8 mouse cellular contexts compared by ENCODE assay signal in genomic region chr7:35584068-35584785, GRCm38 (mm10). TPM values are rescaled to one million over a fixed set of nuclear protein-coding genes. Genes with fewer than 3 reads are reported as not detected.
DNase-seq lines count a peak whose midpoint lies in the region; ATAC-seq and TF ChIP-seq lines count a peak whose summit lies in the region.

No protein-coding gene starts in this region.

- H3K27ac ChIP-seq in heart, embryonic 12.5 days (ENCODE audit: poor library complexity, severe bottlenecking), result no peak overlapping the region
- H3K27ac ChIP-seq in hindbrain, embryonic 11.5 days (ENCODE audit: low read depth, low read length), result no peak overlapping the region
- H3K27ac ChIP-seq in midbrain, embryonic 12.5 days (replicated peaks), result no peak overlapping the region

- peaks cover 26% of the 10 kb centered on the region for H3K27me3 ChIP-seq in heart, embryonic 12.5 days (replicated peaks)
- peaks cover 15% of the 10 kb centered on the region; the same call in 1 of the 2 replicates for H3K27me3 ChIP-seq in G1E (ENCODE audit: insufficient read depth, low read length)
- H3K27me3 ChIP-seq in hindbrain, embryonic 11.5 days (ENCODE audit: control insufficient read depth, insufficient read depth, low read length), result peaks cover 28% of the 10 kb centered on the region
- peaks cover 39% of the 10 kb centered on the region for H3K27me3 ChIP-seq in midbrain, embryonic 12.5 days

- 4% methylated on average over 34 of the region's 36 CpGs for WGBS in heart, embryonic 12.5 days
- 5% methylated on average over 36 of the region's 36 CpGs for WGBS in hindbrain, embryonic 11.5 days
- WGBS in midbrain, embryonic 12.5 days, result 3% methylated on average over 36 of the region's 36 CpGs

- H3K4me1 ChIP-seq in heart, embryonic 12.5 days (replicated peaks), result peaks cover 29% of the 10 kb centered on the region
- H3K4me1 ChIP-seq in G1E (ENCODE audit: insufficient read depth, low read depth, low read length), result peaks cover 58% of the 10 kb centered on the region
- peaks cover 4% of the 10 kb centered on the region for H3K4me1 ChIP-seq in hindbrain, embryonic 11.5 days (replicated peaks; ENCODE audit: control insufficient read depth, insufficient read depth, low read length)
- peaks cover 27% of the 10 kb centered on the region for H3K4me1 ChIP-seq in midbrain, embryonic 12.5 days

- H3K9me3 ChIP-seq in heart, embryonic 12.5 days (replicated peaks), result no peaks in the 10 kb centered on the region
- no peaks in the 10 kb centered on the region; the same call in 1 of the 2 replicates for H3K9me3 ChIP-seq in G1E (replicated peaks)
- no peaks in the 10 kb centered on the region for H3K9me3 ChIP-seq in hindbrain, embryonic 11.5 days (ENCODE audit: control insufficient read depth, low read length)
- H3K9me3 ChIP-seq in midbrain, embryonic 12.5 days, result no peaks in the 10 kb centered on the region

- DNase-seq in heart, adult 18-20 months, result no peak
- no peak for DNase-seq in G1E (ENCODE audit: low spot score)
- DNase-seq in hindbrain, embryonic 11.5 days (ENCODE audit: low spot score), result peak; percentile 37
- no peak for DNase-seq in cerebellum, postnatal 25 days
- no peak for DNase-seq in ovary, postnatal 36 days (ENCODE audit: low spot score)
- DNase-seq in frontal cortex, postnatal 36 days (ENCODE audit: low spot score in 2 of 2), result no peak

- peak overlapping the region; percentile 100 for H3K4me2 ChIP-seq in heart, embryonic 12.5 days
- H3K4me2 ChIP-seq in hindbrain, embryonic 11.5 days (replicated peaks; ENCODE audit: low read depth, low read length), result peak overlapping the region; percentile 99
- H3K4me2 ChIP-seq in midbrain, embryonic 12.5 days (replicated peaks), result peak overlapping the region; percentile 99

- ATAC-seq in heart, embryonic 12.5 days (ENCODE audit: insufficient number of reproducible peaks, low FRiP score), result no peak
- ATAC-seq in G1E (ENCODE audit: extremely low read depth, insufficient number of reproducible peaks, low FRiP score, poor library complexity, severe bottlenecking), result no peak
- no peak for ATAC-seq in hindbrain, embryonic 11.5 days (ENCODE audit: low FRiP score)
- ATAC-seq in midbrain, embryonic 12.5 days (ENCODE audit: low FRiP score, low read depth), result no peak

- no peaks in the 10 kb centered on the region for H3K36me3 ChIP-seq in heart, embryonic 12.5 days
- H3K36me3 ChIP-seq in G1E (replicated peaks), result peaks cover 29% of the 10 kb centered on the region
- H3K36me3 ChIP-seq in hindbrain, embryonic 11.5 days (ENCODE audit: control insufficient read depth, insufficient read depth, low read length), result no peaks in the 10 kb centered on the region
- no peaks in the 10 kb centered on the region for H3K36me3 ChIP-seq in midbrain, embryonic 12.5 days

- no peak for TF ChIP-seq CTCF in G1E (IDR thresholded peaks at IDR 0.05; ENCODE audit: low read depth, low read length)

- peak overlapping the region; percentile 64 for H3K9ac ChIP-seq in heart, embryonic 12.5 days
- peak overlapping the region; percentile 40; the same call in 1 of the 2 replicates for H3K9ac ChIP-seq in hindbrain, embryonic 11.5 days (ENCODE audit: low read depth, low read length)
- H3K9ac ChIP-seq in midbrain, embryonic 12.5 days (replicated peaks), result peak overlapping the region; percentile 47; the same call in 1 of the 2 replicates

- peak overlapping the region; percentile 88 for H3K4me3 ChIP-seq in heart, embryonic 12.5 days
- H3K4me3 ChIP-seq in G1E (ENCODE audit: low read depth, low read length), result peak overlapping the region; percentile 95
- H3K4me3 ChIP-seq in hindbrain, embryonic 11.5 days (ENCODE audit: low read depth, low read length), result peak overlapping the region; percentile 68
- peak overlapping the region; percentile 83 for H3K4me3 ChIP-seq in midbrain, embryonic 12.5 days

RNA-seq across cellular contexts. Expression of gene Rgs9bp, which starts 1.2 kb away (rescaled TPM):
- polyA plus RNA-seq in heart, embryonic 12.5 days (2016; fragmentation: Nextera tagmentation; extraction: Ambion mirVana), result 0.82 TPM in 2 replicates
- total RNA-seq in heart, adult 18-20 months (2021), result under 1 TPM in 1 of 2 experiments, not detected in 1; 0.10 TPM
- total RNA-seq in G1E (2014; fragmentation: Nextera tagmentation) (6.4 and 6.9 TPM in 2 replicates), G1E (2017) (14.6 and 16.3 TPM in 2 replicates)
- 0.54 and 0.59 TPM in 2 replicates for polyA plus RNA-seq in G1E (2012)
- polyA plus RNA-seq in hindbrain, embryonic 11.5 days (2014; fragmentation: Nextera tagmentation; extraction: Ambion mirVana), result 0.03 and 0.24 TPM in 2 replicates
- polyA plus RNA-seq in midbrain, embryonic 12.5 days (2016; fragmentation: Nextera tagmentation; extraction: Ambion mirVana), result 0.11 and 0.26 TPM in 2 replicates

RNA-seq across cellular contexts. Expression of gene Ankrd27, which starts 1.8 kb away (rescaled TPM):
- 22.1 and 23.6 TPM in 2 replicates for polyA plus RNA-seq in heart, embryonic 12.5 days (2016; fragmentation: Nextera tagmentation; extraction: Ambion mirVana)
- 1 to 10 TPM; 9.7 to 9.9 TPM for total RNA-seq in heart, adult 18-20 months (2021)
- total RNA-seq in G1E (2014; fragmentation: Nextera tagmentation) (130 and 163 TPM in 2 replicates), G1E (2017) (247 and 248 TPM in 2 replicates)
- 165 and 202 TPM in 2 replicates for polyA plus RNA-seq in G1E (2012)
- 24.3 and 27.2 TPM in 2 replicates for polyA plus RNA-seq in hindbrain, embryonic 11.5 days (2014; fragmentation: Nextera tagmentation; extraction: Ambion mirVana)
- 30.7 and 32.4 TPM in 2 replicates for polyA plus RNA-seq in midbrain, embryonic 12.5 days (2016; fragmentation: Nextera tagmentation; extraction: Ambion mirVana)

RNA-seq across cellular contexts. Expression of gene Nudt19, which starts 28.1 kb away (rescaled TPM):
- 84.5 and 85.0 TPM in 2 replicates for polyA plus RNA-seq in heart, embryonic 12.5 days (2016; fragmentation: Nextera tagmentation; extraction: Ambion mirVana)
- 10 to 100 TPM; 69.2 to 80.4 TPM for total RNA-seq in heart, adult 18-20 months (2021)
- 122 and 136 TPM in 2 replicates for total RNA-seq in G1E (2014; fragmentation: Nextera tagmentation)
- total RNA-seq in G1E (2017), result 79.1 and 85.6 TPM in 2 replicates
- polyA plus RNA-seq in G1E (2012), result 30.1 and 31.9 TPM in 2 replicates
- 41.4 and 44.6 TPM in 2 replicates for polyA plus RNA-seq in hindbrain, embryonic 11.5 days (2014; fragmentation: Nextera tagmentation; extraction: Ambion mirVana)
- polyA plus RNA-seq in midbrain, embryonic 12.5 days (2016; fragmentation: Nextera tagmentation; extraction: Ambion mirVana), result 40.4 and 43.5 TPM in 2 replicates

RNA-seq across cellular contexts. Expression of gene Tdrd12, which starts 46.7 kb away (rescaled TPM):
- polyA plus RNA-seq in heart, embryonic 12.5 days (2016; fragmentation: Nextera tagmentation; extraction: Ambion mirVana), result 0.37 and 0.82 TPM in 2 replicates
- total RNA-seq in heart, adult 18-20 months (2021), result under 1 TPM in 1 of 2 experiments, not detected in 1; 0.07 TPM
- total RNA-seq in G1E (2014; fragmentation: Nextera tagmentation), result 0.23 TPM in 1 of 2 replicates, not detected in the other
- not detected in 2 replicates for total RNA-seq in G1E (2017)
- not detected in 2 replicates for polyA plus RNA-seq in G1E (2012)
- 0.32 and 0.36 TPM in 2 replicates for polyA plus RNA-seq in hindbrain, embryonic 11.5 days (2014; fragmentation: Nextera tagmentation; extraction: Ambion mirVana)
- polyA plus RNA-seq in midbrain, embryonic 12.5 days (2016; fragmentation: Nextera tagmentation; extraction: Ambion mirVana), result 0.11 and 0.55 TPM in 2 replicates
